Mouse (Mus musculus) thymus, adult 2 months (tissue): ENCODE data around the gene Olfr66.

Experiments
- CTCF ChIP-seq: fragments of 200-500 bp; IDR thresholded peaks from 2 replicates; pipeline ENCODE4 v1.5.1; 2012; ENCODE audit warnings: mild to moderate bottlenecking, control low read depth, low read length, moderate library complexity, borderline replicate concordance; ENCODE audit not compliant: control insufficient read depth, poor library complexity, insufficient read depth; ENCODE audit errors: extremely low read depth
- POLR2A ChIP-seq: fragments of 200-500 bp; IDR thresholded peaks from 2 replicates; pipeline ENCODE4 v1.6.1; 2012; ENCODE audit warnings: mild to moderate bottlenecking, low read length, control low read depth, moderate library complexity; ENCODE audit not compliant: control insufficient read depth, poor library complexity, insufficient read depth; ENCODE audit errors: extremely low read depth

GRCm38 (mm10) chr7:103934264-103934663 lies 48.2 kb upstream of the Olfr66 start, which contains the start of gene Olfr632:
- TF ChIP-seq POLR2A (no peak), CTCF (no peak)
